Mouse (Mus musculus): Measurements from ENCODE around the gene Dnase1l2.
"Not testable (repeated sequence)": the region's sequence is repeated elsewhere in the genome, so short reads cannot be mapped to it uniquely, and the experiment has no call there.

Gene Dnase1l2

DNA sequence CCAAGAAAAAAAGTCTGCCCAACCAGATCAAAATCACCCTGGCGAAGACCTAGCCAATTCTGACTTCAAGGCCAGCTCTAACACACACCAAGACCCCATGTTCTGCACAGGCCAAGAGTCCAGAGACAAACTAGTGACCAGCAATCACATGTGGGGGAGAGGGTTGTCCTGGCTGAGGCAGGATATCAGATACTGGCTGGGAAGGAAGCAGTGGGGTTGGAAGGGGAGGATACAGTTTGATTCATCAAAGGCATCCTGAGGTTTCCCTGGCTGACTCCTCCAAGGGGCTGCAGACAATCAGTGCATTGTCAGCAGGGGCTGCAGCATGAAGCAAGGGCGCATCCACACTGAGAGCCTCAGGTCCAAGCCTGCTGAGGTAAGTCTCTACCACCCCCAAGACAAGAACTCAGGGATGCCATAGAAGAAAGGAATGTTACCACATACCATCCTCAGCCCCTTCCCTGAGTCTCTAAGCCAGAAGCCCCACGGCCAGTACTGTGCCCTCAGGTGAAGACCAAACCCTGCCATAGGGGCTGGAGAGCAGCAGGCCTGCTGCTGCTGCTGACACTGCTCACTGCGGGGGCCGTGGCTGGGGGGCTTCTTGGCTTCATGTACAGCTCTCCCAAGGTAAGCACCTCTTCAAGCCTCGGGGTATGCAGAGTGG is 30.8 kb upstream of the Dnase1l2 start, which contains the start of gene Bricd5:
Gene Bricd5 (plus strand): TSS at position 273 of the 664 bp plus-strand sequence.
- DNase-seq (ENCODE audit: extremely low read depth, insufficient read length, low spot score) = no peak

DNA sequence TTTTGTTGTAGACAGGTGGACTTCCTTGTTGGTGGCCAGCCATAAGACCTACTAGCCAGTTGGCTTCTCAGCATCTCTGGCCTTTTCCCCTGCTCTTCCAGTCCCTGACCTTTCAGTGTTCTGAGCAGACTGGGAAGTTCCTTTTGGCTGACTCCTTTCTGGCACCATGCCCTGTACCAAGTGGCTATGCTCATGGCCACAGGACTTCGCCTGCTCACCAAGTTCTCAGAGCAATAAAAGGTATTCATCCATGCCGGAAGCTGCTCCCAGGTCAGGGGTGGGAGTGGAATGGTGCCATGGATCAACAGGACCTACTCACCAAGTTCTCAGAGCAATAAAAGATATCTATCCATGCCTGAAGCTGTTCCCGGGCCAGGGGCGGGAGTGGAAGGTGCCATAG is 29.6 kb upstream of the Dnase1l2 start:
- peak; percentile 56 for DNase-seq (ENCODE audit: extremely low read depth, insufficient read length, low spot score)

DNA sequence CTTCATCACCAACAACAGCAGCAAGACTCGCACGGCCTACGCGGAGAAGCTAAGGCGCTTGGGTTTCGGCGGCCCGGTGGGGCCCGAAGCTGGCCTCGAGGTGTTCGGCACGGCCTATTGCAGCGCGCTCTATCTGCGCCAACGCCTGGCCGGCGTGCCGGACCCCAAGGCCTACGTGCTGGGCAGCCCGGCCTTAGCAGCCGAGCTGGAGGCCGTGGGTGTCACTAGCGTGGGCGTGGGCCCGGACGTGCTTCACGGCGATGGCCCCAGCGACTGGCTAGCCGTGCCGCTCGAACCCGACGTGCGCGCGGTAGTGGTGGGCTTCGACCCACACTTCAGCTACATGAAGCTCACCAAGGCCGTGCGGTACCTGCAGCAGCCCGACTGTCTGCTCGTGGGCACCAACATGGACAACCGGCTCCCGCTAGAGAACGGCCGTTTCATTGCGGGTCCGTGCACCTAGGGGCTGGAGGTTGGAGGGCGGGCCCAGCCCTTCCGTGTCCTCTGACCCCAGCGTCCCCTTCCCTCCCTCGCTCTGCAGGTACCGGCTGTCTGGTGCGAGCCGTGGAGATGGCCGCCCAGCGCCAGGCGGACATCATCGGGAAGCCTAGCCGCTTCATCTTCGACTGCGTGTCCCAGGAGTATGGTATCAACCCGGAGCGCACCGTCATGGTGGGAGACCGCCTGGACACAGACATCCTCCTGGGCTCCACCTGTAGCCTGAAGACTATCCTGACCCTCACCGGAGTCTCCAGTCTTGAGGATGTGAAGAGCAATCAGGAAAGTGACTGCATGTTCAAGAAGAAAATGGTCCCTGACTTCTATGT is 28.0 kb upstream of the Dnase1l2 start:
- DNase-seq (ENCODE audit: extremely low read depth, insufficient read length, low spot score) = peak; percentile 81

DNA sequence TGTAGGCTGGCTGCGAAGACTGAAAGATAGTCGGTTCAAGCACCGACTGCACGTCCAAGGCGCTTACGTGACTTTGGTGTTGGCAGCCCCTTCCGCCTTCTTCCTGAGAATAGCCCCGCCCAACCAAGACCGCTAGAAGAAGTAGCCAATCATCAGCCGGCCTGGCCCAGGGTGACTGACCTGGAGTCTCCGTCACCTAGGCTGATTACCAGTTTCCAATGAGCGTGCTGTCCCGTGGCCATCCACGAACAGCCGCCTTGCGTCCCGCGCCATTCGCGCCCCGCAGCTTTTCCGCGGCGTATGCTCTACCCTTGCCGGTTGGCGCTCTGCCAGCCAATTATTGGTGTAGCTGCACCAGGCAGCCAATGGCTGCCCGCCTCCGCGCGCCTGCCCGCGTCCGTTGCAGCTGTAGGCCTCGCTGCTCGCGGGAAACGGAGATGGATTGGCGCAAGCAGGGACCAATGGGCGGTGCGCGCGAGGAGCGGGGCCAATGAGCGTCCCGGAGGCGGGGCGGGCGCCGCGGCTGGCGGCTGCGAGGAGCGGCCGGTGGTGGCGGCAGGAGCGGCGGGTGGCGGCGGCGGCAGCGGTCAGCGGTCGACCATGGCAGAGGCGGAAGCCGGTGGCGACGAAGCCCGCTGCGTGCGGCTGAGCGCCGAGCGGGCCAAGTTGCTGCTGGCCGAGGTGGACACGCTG is 27.2 kb upstream of the Dnase1l2 start, which contains the start of the genes E4f1 and Pgp:
Gene E4f1 (minus strand): TSS at position 404 of the 693 bp plus-strand sequence.
Gene Pgp (plus strand): TSS at position 483 of the 693 bp plus-strand sequence.
- DNase-seq (ENCODE audit: extremely low read depth, insufficient read length, low spot score) = peak; percentile 100

DNA sequence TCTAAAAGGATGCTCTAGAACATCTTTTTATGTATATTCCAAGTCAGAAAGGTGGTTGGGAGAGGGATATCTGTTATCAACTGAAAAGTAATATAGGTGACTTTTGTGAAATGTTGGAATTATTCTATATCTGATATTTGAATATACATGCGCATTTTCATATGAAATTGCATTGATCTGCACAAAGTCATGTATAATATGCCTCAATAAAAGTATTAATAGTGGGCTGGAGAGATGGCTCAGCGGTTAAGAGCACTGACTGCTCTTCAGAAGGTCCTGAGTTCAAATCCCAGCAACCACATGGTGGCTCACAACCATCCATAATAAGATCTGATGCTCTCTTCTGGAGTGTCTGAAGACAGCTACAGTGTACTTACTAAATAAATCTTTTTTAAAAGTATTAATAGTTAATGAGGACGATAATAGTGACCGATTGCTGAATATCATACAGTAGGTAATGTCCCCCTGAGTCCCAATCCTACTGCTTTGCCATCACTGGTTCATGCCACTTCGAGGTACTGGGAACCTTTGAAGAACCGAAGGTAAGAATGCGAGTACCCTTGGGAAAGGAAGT is 26.5 kb upstream of the Dnase1l2 start:
- DNase-seq (ENCODE audit: extremely low read depth, insufficient read length, low spot score) = no peak

DNA sequence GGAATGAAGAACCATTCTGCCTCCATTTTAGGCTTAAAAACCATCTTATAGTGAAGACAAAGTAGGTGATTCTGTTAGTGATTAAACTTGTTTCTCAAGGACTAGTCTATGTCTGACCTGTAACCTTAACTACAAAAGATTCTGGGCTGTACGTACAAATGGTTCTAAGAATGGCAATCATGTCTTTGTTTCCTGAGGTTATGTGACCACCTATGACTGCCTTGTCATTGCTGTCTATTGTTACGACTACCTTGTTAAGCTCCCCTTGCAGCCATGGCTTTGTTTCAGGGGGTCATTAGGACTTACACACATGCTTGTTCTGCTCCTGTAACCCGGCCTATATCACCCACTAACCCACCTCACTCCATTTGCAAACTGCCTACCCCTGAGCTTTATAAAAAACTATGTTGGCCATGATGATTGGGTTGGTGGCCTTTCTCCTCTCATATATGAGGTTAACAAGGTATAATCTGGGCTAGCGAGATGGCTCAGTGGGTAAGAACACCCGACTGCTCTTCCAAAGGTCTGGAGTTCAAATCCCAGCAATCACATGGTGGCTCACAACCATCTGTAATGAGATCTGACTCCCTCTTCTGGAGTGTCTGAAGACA is 25.8 kb upstream of the Dnase1l2 start:
- no peak for DNase-seq (ENCODE audit: extremely low read depth, insufficient read length, low spot score)

DNA sequence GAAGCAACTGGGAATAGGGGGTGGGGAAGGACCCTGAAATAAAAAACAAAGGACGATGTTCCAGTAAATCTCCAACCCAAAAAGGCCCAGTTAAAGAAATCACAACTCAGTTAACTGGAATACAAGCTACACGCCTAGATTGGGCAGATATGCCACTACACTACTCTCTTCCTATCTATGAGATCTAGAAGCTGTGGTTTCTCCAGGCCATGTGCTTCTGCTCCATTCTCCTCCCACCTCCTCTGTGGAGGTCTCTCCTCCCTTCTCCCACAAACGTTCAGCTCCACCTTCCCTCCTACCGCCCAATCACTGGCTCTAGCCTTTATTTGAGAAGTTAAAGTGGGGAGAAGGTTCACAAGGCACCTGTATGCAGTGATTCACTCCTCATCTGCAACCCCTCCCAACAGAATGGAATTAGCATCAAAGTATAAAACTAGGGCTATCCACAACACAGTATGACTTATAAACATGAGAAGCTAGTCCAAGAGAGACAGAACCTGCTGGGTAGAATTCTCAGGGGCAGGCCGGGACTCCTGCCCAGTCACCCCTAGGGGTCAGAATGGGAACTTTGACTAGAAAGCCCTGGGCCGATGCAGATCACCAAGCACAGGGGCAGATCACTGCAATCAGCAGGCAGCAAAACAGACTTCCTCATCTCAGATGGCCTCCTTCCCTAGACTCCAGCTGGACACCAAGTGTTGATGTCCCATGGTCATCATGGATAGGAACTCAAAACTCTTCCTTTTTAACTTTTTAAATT is 20.6 kb upstream of the Dnase1l2 start:
- DNase-seq (ENCODE audit: extremely low read depth, insufficient read length, low spot score) = no peak

DNA sequence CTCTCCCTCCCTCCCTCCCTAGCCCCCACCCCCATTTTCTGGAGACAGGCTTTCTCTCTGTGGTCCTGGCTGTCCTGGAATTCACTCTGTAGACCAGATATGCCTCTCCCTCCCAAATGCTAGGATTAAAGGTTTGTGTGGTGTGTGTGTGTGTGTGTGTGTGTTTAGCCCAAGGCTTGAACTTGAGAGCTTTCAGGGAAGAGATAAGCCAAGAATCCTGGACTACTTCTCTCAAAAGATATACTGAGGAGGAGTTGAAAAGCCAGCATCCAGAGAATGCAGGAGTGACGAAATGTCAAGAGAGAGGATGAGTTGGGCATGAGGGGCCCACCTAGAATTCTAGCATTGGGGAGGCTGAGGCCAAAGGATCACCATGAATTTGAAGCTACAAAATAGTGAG is 20.0 kb upstream of the Dnase1l2 start:
- no peak for DNase-seq (ENCODE audit: extremely low read depth, insufficient read length, low spot score)

DNA sequence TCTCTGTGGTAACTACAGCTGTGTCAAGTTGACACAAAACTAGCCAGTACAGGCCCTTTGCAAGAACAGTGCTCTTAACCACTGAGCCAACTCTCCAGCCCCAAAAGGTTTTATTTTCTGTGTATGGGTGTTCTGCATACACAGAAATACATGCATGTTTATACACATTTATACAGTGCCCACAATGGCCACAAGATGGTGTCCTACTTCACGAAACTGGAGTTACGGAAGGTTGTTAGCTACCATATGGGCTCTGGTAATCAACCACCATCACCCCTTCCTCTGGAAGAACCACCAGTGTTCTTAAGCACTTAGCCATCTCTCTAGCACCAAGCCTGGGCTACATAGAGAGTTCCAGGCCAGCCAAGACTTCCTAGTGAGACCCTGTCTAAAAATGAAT is 18.7 kb upstream of the Dnase1l2 start:
- no peak for DNase-seq (ENCODE audit: extremely low read depth, insufficient read length, low spot score)

DNA sequence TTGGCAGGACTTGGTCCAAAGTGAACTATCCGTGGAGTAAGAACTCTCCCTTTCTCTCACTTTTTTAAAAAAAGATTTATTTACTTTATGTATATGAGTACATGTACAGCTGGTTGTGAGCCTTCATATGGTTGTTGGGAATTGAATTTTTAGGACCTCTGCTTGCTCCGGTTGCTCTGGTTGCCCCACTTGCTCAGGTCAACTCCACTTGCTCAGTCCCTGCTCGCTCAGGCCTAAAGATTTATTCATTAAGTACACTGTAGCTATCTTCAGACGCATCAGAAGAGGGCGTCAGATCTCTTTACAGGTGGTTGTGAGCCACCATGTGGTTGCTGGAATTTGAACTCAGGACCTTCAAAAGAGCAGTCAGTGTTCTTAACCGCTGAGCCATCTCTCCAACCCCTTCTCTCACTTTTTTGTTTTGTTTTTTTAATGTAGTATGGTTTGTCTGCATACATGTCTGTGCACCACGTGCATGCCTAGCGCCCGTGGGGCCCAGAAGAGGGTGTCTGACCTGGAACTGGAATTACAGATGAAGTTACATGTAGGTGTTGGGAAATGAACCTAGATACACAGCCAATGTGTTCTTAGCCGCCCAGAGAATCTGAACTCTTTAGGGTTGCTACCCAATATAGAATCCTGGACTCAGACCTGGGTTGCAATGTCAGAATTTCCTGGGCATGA is 12.8 kb upstream of the Dnase1l2 start:
- DNase-seq (ENCODE audit: extremely low read depth, insufficient read length, low spot score) = not testable (repeated sequence)

DNA sequence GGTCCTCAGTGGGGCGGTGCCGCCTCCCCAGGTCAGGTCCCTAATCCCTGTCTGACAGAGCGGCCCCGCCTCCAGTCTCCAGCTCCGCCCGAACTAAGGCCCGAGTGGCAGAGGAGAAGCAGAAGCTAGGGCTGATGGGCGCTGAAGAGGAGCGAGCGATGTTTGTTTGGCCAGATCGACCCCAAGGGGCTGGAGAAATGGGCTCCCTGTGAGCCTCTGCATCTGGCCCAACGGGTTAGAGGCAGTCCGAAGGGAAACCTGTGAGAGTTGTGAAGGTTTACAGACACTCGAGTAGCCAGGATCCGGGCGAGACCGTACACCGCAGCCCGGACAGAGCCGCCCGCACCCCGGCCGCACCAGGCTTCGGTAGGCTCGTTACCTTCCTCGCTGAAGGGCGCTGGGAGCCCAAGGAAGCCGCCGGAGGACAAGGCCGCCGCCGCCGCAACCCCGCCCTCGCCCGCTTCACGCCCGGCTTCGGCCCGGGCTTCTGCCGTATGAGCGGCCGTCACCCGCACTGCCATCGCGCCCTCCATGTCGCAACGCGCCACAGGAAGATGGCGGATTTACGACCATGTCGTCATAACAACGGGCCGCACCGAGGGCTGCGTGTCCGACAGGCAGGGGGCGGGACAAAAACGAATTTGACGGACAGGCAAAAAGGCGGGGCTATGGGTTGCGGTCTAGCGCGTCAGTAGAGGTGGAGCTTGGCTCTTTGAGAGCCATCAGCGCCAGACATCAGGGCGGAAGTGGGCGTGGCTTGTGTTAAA is 12.0 kb upstream of the Dnase1l2 start:
- peak; percentile 98 for DNase-seq (ENCODE audit: extremely low read depth, insufficient read length, low spot score)

DNA sequence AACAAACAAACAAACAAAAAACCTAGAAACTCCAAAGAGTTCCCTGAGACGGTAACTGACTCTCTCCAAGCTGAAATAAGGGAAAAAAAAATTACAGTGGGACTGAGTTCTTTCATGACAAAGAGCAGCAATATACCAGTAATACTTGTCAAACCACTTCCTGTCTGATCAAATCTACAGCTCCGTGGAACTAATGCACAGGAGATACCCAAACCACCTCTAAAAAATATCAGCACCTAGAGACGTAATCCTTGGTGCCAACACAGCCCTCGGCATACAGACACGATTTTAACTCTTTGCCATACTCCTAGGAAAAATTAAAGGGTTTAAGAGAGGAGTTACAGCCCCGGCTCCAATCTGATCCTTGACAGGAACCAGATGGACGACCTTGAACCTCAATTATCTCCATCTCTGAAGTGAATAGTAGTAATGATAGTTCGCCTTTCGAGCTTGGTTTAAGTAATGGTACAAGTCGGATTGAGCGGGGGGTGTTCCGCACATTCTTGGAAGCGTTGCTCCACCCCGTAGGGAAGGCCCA is 11.4 kb upstream of the Dnase1l2 start:
- no peak for DNase-seq (ENCODE audit: extremely low read depth, insufficient read length, low spot score)

DNA sequence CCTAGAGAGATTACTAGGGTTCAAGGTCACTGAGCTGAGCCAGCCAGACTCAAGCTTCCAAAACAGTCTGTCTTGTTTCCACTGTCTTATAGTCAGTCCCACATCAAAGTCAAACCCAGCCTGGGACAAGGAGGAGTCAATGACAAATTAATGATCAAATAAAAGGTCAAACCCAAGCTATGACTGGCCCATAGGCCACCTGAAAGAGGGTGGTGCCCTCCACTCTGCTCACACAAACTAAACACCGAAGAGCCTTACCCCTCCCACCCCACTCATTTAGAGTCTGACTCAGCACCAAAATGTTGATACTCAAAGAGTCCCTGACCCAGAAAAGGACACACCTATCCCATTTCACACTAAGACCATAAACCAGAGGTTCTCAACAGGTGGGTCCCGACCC is 10.5 kb upstream of the Dnase1l2 start:
- no peak for DNase-seq (ENCODE audit: extremely low read depth, insufficient read length, low spot score)

DNA sequence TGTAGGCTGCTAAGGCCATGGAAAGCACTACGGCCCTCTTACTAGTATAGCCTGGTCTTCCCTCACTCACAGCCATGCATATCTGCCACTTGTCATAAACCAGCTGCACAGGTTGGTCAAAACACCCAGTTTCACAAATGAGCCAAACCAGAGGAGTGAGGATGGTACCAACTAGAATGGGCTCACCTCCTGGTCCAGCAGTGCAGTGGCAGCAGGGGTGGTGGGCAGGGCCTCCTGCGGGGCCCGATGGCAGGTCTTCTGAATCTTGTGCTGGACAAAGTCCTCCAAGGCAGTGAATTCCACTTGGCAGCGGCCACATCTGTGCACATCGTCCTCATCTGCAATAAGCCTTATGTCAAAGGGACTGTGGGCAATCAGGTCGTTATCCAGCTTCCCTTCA is 8.3 kb upstream of the Dnase1l2 start:
- DNase-seq (ENCODE audit: extremely low read depth, insufficient read length, low spot score) = no peak

DNA sequence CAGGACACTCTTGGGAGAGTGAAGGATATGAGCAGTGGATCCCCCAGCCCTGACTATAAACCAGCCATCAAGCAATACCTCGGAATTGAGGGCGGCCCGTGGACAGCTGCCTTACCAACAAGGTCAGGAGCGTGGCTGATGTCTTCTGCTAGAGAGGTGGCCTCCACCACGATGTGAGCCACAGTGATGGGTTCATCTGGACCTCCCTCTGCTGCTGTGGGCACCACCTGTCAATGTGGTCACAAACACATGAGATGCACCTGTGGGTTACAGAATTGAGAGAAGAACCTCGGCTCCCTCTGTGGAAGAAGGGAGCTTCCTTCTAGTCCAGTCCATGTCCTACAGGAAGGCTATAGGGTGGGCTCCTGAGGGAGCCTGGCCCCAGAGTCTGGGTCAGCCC is 6.6 kb upstream of the Dnase1l2 start:
- DNase-seq (ENCODE audit: extremely low read depth, insufficient read length, low spot score) = no peak

DNA sequence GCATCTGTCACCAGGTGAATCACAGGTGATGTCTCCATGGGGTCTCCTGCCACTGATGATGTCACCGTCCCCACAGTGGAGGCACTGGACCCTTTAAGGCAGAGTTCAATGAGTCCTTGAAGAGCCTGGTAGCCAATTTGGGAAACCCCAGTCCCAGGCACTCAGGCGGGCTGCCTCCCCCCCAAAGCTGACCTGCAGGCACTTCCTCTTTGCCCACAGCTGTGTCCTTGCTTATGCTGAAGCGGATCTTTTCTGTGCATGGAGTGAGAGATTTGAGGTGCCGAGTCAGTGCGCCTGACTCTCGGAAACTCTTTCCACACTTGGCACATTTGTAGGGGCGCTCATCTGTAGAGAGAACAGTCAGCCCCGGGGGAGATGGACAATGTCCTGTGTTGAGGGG is 3.7 kb upstream of the Dnase1l2 start:
- no peak for DNase-seq (ENCODE audit: extremely low read depth, insufficient read length, low spot score)

DNA sequence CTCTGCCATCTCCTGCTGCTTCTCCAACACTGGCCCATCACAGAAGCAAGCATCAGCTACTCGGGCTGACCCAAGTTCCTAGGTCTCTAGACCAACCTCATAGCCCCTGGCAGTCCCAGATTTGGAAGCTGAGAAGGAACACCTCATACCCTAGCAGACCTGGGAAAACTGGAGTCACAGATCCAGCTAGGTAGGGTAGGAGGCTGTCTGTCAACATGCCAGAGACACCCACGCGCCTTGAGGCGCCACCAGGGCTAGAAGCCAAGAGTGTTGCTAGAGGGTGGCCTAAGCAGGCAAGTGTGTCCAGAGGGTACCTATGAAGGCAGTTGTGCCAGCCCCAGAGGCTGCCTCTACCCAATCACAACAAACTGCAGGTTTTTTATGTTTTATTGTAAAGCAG is 504 bp upstream of the Dnase1l2 start:
- DNase-seq (ENCODE audit: extremely low read depth, insufficient read length, low spot score) = no peak

DNA sequence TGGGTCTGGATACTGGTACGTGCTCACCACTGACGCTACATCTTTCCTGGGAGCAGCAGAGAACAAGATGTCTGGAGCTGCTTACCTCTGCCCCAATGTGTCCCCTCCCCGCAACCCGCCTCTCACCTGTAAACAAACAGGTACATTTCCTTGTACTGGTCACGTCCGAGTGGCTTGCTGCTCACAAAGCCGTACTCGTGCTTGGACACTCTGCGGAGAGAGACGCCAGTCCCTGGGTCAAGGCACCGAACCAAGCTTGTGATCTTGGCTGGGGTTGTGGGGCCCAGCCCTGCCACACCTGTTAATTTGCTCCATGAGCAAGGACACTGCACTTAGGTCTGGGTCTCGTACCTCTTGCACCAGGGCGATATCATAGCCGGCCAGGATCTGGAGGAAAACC is 798 bp downstream of the Dnase1l2 start:
- no peak for DNase-seq (ENCODE audit: extremely low read depth, insufficient read length, low spot score)

Data from 3134 (cell line).